Mouse (Mus musculus): ENCODE measurements around the gene Wdcp.
"Not testable (repeated sequence)": the region's sequence is repeated elsewhere in the genome, so short reads cannot be mapped to it uniquely, and the experiment has no call there.

The Wdcp gene

GRCm38 (mm10) chr12:4871260-4871659 is 28.2 kb downstream of the Wdcp start:
- DNase-seq (ENCODE audit: low read depth), result no peak

GRCm38 (mm10) chr12:4872273-4872672 is 29.2 kb downstream of the Wdcp start:
- no peak for DNase-seq (ENCODE audit: low read depth)

DNA sequence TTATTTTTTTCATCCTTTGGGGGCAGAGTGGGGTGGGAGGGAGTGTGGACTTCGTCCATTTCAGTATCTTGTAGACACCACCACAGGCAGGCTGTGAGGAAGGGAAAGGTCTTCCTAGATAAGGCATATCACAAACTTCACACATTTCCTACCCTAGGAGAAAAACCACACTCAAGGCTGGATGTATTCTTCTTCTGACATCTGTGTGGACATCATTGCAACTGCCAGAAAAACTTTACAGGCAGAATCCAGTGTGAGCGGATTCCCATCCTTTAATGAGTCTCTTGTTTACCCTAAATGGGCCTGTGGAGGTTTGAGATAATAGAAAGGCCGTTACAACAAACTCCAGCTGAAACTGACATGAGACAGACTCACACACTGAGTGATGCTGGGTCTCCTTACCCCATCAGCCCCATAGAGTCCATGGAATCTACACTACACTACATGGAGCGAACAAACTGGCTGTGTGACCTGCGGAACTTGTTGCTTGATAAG is 29.9 kb downstream of the Wdcp start:
- peak; percentile 88 for DNase-seq (ENCODE audit: low read depth)

DNA sequence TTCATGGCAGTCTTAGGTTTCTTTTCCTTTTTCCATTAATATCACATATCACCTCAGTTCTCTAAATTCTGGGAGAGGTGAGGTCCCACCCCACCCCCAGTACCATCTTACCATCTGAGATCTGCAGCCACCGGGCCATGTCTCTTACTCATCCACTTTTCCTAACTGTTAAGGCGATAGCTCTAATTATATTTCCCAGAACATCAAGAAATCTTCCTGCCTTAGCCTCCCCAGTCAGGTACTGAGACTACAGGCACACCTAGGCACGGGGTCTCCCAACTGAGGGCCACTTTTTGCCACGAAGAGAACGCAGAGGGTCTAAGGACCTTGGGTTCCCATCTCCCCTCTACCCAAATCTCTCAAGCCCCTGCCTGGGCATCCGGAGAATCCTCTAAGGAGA is 30.4 kb downstream of the Wdcp start:
- no peak for DNase-seq (ENCODE audit: low read depth)

DNA sequence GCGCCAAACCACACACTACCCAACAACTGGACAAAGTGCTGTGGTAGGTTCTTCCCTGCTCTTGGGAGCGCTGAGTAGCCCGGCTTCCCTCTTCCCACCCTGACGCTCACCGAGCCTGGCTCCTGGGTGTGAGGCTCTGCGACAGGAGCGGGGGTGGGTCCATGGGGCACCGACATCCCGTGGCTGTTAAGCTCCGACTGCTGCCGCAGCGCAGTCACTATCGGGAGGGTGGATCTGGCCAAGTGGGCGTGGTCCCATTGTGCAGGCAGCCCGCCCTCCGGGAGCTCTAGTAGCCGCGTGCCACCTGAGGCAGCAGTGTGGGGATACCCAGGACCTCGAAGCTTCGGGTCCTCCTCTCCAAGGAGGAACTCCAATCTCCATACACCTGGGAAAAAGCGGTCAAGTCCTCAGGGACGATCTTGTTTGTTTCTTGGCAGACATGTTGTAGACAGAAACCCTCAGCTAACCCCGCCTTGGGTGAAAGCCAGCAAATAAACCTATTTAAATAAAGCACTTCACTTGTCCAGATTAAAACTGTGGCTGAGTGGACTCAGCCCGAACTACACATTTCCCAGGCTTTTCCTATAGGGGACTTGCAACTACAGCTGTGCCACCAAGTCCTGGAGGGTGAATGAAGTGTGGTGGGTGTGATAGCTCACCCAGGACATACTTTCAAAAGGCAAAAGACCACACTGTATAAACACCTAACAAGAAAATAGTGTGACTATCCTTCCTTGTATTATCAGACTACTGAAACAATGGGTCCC is 31.2 kb downstream of the Wdcp start, which contains the start of gene Mfsd2b:
Gene Mfsd2b (minus strand): TSS at position 199 of the 767 bp plus-strand sequence.
- peak; percentile 85 for DNase-seq (ENCODE audit: low read depth)

DNA sequence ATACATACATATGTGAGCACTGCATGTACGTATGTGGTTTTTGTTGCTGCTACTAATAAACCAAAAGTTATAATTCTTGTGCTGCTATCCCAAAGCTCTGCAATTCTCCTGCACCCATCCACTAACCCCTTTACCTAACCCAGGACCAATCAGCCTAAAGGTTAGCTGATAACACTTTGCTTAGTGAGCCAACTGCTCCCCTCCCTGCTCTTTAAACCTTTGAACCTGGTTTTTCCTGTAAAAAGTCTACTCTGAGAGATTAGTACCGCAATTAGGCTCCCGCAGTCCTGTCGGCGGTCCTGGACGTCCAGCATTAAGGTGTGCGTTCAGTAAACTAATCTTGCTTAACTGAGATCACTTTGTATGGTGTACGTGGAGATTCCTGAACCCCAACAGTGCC is 32.5 kb downstream of the Wdcp start:
- no peak for DNase-seq (ENCODE audit: low read depth)

DNA sequence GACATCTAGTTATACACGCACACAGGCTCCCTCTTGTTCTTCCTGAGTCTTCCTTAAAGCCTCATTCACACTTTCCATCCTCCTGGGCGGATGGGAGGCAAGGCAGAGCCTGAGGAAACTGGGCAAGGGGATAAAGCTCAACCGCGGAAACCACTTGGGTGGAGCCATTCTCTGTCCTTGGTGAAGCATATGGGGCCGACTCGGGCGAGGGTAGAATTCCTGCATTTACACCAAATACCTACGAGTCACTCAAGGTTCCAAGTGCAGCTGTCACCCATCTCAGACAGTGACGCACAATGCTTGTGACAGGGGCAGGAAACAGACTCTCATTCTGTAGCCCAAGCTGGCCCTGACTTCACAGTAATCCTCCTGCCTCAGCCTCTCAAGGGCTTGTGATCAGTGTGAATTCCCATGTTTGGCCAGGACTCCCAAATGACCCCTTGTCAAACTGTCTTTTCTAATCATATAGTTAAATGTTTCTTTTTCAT is 35.2 kb downstream of the Wdcp start:
- DNase-seq (ENCODE audit: low read depth), result no peak

GRCm38 (mm10) chr12:4879048-4879447 is 35.9 kb downstream of the Wdcp start:
- DNase-seq (ENCODE audit: low read depth), result peak; percentile 38

DNA sequence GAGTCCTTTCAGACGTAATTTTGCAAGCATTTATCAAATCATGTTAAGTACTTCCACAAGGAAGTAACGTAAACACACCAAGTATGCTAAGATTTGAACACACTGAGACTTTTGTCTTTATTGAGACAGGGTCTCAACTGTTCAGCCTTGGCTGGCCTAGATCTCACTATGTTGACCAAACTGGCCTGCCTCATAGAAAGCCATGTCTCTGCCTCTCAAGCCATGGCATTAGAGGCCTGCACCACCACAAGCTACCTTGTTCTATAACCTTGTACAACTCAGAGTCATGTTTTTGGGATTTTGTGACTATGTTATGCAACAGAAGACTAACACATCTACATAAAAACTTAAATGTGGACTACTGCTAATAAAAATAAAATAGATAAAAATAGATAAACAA is 39.0 kb downstream of the Wdcp start:
- no peak for DNase-seq (ENCODE audit: low read depth)

GRCm38 (mm10) chr12:4885062-4885461 is 42.0 kb downstream of the Wdcp start:
- no peak for DNase-seq (ENCODE audit: low read depth)

GRCm38 (mm10) chr12:4886581-4886980 is 43.5 kb downstream of the Wdcp start:
- DNase-seq (ENCODE audit: low read depth), result not testable (repeated sequence)

DNA sequence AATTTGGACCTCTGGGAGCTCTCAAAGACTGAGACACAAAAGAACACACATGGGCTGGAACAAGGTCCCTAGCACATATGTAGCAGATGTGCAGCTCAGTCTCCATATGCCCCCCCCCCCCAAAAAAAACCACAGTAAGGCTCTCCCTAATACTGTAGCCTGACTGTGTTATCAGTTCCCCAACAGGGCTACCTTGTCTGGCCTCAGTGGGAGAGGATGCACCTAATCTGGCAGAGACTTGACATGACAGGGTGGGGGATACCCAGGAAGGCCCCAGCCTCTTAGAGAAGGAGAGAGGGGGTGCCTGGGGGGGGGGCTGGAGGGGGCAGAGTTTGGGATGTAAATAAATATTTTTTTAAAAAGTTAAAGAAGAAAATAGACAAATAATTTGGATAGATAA is 45.6 kb downstream of the Wdcp start:
- no peak for DNase-seq (ENCODE audit: low read depth)

DNA sequence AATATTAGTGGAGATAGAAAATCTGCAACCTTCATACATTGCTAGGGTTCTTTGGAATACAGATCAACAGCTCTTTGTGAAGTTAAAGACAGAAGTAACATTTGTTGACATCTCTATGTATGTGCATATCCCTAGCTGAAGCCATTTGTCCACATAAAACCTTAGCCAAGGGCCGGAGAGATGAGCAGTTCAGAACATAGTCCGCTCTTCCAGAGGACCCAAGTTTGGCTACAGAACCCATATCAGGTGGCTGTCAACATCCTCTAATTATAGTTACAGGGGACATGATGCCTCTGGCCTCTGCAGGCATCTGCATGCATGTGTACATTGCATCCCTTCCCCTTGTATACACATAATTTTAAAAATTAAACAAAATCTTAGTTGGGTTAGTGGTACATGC is 46.1 kb downstream of the Wdcp start:
- DNase-seq (ENCODE audit: low read depth), result no peak

- DNase-seq (ENCODE audit: low read depth), result no peak
Observed at GRCm38 (mm10) chr12:4889891-4890290, 46.8 kb downstream of the Wdcp start.

DNA sequence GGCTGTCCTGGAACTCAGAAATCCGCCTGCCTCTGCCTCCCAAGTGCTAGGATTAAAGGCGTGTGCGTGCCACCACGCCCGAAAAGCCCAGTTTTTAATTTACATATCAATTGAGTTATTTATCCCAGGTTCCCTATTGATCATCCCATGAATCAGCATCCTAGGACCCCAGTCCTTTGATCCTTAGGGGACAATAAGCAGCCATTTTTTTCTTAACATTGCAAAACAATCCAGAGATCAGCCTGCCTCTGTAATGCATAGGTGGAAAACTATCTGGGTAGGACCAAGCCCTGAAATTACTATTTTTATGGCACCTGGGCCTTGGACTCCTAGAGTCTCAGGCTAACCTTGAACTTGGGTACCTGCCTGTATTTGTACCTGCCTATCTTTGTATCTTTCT is 54.9 kb downstream of the Wdcp start:
- DNase-seq (ENCODE audit: low read depth), result no peak

- DNase-seq (ENCODE audit: low read depth), result peak; percentile 52
Observed at GRCm38 (mm10) chr12:4905946-4906345, 62.8 kb downstream of the Wdcp start.

- no peak for DNase-seq (ENCODE audit: low read depth)
Observed at GRCm38 (mm10) chr12:4906476-4906875, 63.4 kb downstream of the Wdcp start.

GRCm38 (mm10) chr12:4906951-4907906 is 64.1 kb downstream of the Wdcp start, which contains the start of gene Ubxn2a:
TSS of gene Ubxn2a (minus strand) at chr12:4907705.
- peak; percentile 88 for DNase-seq (ENCODE audit: low read depth)

GRCm38 (mm10) chr12:4908391-4908790 is 65.3 kb downstream of the Wdcp start:
- no peak for DNase-seq (ENCODE audit: low read depth)
